Mouse (Mus musculus) neutrophil, adult 5-6 weeks (primary cell): ENCODE data around the gene Riox2. TPM values are rescaled to one million over a fixed set of nuclear protein-coding genes. Genes with fewer than 3 reads are reported as not detected.
A peak's percentile ranks its signal among the peaks of the same experiment; 100 is the strongest.

Experiments
- ATAC-seq: fragments of 151-379, 151-347 bp; 2 replicates; pipeline ENCODE4 v1.8.0; 2017; ENCODE audit warnings: mild to moderate bottlenecking, moderate TSS enrichment; ENCODE audit not compliant: insufficient number of reproducible peaks, poor library complexity, low FRiP score, severe bottlenecking; ENCODE audit errors: extremely low read depth
- total RNA-seq: library from RNA; stranded (forward); fragments of 200-1000 nt; gene quantifications from 2 replicates; pipeline ENCODE4 v1.2.3, GENCODE M21; 2017

Gene Riox2
- total RNA-seq, 1 experiment from 2014 or later, result 68.2 TPM

DNA sequence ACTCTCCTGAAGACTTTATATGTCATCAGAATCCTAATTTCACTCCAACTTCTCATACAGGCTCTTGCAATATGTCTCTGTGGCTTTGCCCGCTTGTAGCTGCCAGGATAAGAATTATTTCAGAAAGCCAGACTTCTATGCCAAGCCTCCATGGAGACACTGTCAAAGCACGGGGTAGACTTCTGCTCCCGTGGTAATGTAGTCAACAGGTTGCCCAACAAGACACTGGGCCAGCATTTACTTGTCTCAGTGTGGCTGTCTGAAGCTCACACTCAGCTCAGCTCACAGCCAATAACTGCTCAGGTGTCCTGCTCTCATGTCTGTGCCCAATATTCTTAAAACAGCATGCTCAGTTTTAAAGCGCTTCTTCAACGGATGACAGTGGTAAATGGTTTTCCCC, 43.6 kb downstream of the Riox2 start:
- no peak for ATAC-seq

GRCm38 (mm10) chr16:59516965-59517364, 45.4 kb downstream of the Riox2 start:
- ATAC-seq, result no peak

- peak; percentile 83 for ATAC-seq
Measured at GRCm38 (mm10) chr16:59517447-59518219, 46.1 kb downstream of the Riox2 start.

DNA sequence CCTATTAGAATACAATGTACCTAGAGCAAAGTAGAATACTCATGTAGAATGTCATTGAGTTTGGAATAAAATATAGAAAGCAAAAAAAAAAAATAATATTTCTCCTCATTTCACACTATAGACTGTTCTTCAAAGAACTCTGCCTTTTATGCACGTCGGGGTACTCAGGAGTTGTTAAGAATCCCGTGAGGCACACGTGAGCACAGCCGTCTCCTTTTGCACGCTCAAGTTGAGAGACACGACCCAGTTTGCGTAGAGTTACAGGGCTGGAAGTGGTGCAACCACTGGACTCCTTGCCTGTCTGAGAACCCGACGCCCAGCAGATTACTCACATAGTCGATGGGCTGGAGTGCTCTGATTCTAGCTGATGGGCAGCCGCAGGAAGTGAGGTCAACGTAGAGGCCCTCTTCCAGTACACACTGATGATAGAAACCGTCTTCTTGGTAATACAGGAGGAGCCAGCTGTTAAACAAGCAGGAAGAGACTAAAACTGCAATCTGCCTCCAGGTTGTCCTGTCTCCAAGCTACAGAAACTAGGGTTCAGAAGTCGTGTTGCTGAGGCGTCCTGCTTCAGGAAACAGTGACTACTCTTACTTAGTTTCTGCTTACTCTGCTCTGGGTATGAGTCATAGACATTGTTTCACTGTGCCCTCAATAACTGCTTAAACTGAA, 50.3 kb downstream of the Riox2 start:
- no peak for ATAC-seq

DNA sequence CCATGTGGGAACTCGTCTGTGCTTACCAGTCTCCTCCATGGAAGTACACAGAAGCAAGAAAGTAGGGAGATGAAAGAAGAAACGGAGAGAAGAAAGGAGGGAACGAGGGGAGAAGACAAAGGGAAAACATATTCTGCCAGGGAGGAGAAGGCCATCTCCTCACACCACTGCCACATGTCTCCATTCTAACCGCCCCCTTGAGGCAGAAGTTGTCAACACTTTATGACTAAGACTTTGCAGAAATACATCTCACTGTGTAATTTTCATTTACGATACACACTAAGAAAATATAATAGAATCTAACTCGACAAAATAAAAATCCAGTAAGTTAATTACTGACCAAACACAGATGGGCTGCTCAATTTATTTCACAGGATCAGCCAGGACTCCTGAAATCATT, 55.4 kb downstream of the Riox2 start:
- no peak for ATAC-seq

GRCm38 (mm10) chr16:59529570-59529969, 58.0 kb downstream of the Riox2 start:
- ATAC-seq, result no peak

GRCm38 (mm10) chr16:59531243-59531642, 59.7 kb downstream of the Riox2 start:
- no peak for ATAC-seq

DNA sequence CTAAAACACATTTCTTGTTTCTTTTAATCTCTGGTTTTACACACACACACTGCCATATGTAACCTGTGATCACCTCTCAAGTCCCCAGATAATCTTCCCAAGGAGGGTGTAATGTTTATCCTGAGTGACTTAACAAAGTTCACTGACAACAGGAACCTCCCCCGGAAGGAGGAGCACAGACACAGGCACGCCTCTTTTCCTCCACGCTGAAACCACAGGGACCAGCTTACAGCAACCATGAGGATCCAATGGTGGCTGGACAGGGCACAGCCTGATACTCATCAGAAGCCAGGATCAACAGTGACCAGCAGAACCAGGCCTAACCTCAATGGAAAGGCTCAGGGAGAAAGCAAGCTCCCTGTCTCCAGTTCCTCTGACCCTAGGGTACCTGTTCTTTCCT, 61.0 kb downstream of the Riox2 start:
- no peak for ATAC-seq

DNA sequence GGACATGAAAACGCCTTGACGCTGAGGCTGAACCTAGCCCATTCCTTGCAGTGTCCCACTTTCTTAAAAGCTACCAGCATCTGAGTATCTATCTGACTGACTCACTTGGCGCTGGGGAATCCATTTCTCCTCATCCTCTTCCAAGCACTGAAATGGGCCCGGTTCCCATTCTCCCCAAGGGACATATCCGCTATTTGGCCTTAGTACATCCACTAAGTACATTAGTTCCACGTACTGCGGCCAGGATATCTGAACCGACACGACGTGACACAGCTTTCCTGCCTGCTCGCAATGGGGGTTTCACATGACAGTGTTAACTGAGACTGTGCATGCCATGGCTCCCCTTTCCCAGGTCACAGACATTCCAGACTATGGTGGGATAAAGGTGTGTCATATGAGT, 62.8 kb downstream of the Riox2 start:
- ATAC-seq, result no peak

DNA sequence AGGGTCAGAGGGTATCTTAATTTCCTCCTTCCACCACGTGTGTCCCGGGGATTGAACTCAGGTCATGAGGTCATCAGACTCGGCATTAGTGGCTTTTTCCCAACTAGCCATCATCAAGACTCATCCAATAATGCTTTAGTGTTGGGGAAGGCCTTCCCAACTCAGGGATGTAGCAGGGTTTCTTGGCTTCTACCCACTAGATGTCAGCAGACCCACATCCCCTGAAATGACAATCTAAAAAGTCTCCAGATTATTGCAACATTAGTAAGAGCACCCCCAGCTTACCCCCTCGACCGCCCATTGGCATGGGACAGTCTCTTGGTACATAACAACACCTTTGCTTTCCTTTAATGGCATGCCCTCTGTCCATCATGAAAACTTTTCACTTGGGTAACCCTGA, 64.1 kb downstream of the Riox2 start:
- ATAC-seq, result no peak

- no peak for ATAC-seq
Measured at GRCm38 (mm10) chr16:59540944-59541343, 69.4 kb downstream of the Riox2 start.

DNA sequence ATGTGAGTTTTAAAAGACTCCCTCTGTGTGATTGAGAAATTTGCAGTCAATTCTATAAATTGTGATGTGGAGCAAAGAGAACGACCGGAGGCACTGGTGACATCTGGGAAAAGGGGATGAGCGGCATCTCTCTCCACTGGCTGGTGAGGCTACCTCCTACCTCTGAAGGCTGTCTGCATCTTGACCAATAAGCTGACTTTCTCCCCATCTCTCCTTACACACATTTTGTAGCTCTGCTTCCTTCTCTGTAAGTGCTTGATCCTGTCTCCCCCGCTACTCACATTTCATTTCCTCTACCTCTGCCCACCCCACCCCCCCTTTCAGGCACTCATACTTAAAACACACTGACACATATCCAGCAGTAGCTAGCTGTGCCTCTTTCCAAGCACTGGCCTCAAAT, 69.8 kb downstream of the Riox2 start:
- no peak for ATAC-seq

Other genes with a start within 250 kb of the Riox2 start
- not detected in 2 replicates for gene Olfr201, start 199.1 kb upstream of the Riox2 start, total RNA-seq
- gene Olfr202, start 185.0 kb upstream of the Riox2 start, total RNA-seq, result not detected in 2 replicates
- gene Olfr203, start 172.9 kb upstream of the Riox2 start, total RNA-seq, result not detected in 2 replicates
- not detected in 2 replicates for gene Olfr204, start 153.5 kb upstream of the Riox2 start, total RNA-seq
- not detected in 2 replicates for gene Olfr205, start 140.6 kb upstream of the Riox2 start, total RNA-seq
- 0.47 TPM in 1 of 2 replicates, not detected in the other for gene Olfr206, start 122.5 kb upstream of the Riox2 start, total RNA-seq
- not detected in 2 replicates for gene Olfr209, start 107.8 kb upstream of the Riox2 start, total RNA-seq
- gene Gabrr3, start 64.4 kb upstream of the Riox2 start, total RNA-seq, result not detected in 2 replicates
- gene Crybg3, start 129.2 kb downstream of the Riox2 start, total RNA-seq, result 37.0 and 38.8 TPM in 2 replicates
- 0.58 and 2.7 TPM in 2 replicates for gene Arl6, start 167.6 kb downstream of the Riox2 start, total RNA-seq